Mouse (Mus musculus) naive thymus-derived CD4-positive, alpha-beta T cell, adult 2 months (primary cell): ENCODE results near the gene Myt1.
A peak's percentile ranks its signal among the peaks of the same experiment; 100 is the strongest.

ENCODE experiments used
- DNase-seq: peaks from one replicate; pipeline ENCODE4 v3.0.0-alpha.2; 2011; ENCODE audit warnings: low read depth

The Myt1 gene

DNA sequence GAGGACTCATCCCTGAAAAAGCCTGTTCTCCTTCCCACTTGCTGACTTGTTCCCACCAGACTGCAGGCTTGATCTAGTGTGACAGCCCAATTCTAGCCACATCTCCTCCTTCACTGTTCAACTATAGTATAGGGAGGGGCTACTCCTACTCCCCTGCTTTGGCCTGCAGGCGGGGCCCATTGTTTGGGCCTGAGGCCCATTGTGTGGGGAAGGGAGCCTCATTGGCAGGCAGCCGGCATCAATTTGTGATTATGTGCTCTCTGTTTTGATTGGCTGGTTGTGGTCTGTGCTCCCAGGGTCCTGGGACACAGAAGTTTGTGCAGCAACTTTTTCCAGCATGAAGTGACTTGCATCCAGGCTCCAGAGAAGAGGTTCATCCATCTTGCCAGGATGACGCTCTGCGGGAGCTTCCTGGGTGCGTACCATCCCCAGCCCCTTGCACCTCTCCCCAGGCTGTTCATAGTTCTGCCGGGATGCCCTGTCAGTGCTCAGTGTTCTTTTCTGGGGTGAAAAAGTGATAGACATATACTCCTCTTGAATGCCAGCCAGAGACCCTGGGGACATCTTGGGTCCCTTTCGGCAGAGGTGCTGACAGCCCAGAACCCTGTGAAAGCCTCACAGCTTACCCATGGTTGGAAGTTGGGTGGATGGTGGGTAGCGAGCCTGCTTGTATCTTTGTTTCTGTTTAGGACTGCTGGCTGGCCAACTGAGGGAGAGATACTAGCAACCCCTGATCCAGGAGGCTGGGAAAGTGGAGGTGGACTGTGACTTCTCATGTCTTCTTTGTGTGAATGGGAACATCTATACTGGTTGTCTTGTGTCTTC, at the start of gene Myt1:
Myt1 (plus strand) TSS at position 327 of the 825 bp plus-strand sequence.
- no peak for DNase-seq

GRCm38 (mm10) chr2:181713749-181714148, 49.4 kb upstream of the Myt1 start:
- DNase-seq: no peak

DNA sequence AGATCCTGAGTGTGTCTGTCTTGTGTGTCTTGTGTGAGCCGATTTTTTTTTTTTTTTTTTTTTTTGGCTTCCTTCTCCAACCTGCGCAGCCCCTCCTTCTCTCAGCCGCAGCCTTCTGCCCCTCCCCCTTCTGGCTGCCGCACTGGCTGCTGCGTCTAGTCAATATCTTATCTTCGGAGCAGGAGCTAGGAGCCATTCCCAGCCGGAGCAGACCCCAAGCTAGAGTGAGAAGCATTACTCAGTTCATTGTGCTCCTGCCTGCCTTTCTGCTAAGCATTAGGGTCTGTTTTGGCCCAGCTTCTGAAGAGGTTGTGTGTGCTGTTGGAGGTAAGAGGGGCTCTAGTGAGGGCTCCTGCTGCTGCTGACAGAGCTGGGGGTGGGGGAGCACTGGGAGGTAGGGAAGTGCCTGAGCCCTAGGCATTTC, 48.2 kb upstream of the Myt1 start, which contains the start of gene Oprl1:
Oprl1 (plus strand) TSS at position 114 of the 424 bp plus-strand sequence.
- DNase-seq: no peak

GRCm38 (mm10) chr2:181715382-181715781, 47.8 kb upstream of the Myt1 start:
- no peak for DNase-seq

GRCm38 (mm10) chr2:181716991-181717390, 46.1 kb upstream of the Myt1 start:
- no peak for DNase-seq

GRCm38 (mm10) chr2:181720061-181720460, 43.1 kb upstream of the Myt1 start:
- DNase-seq: no peak

- DNase-seq: no peak
Measured at GRCm38 (mm10) chr2:181721200-181721599, 41.9 kb upstream of the Myt1 start.

GRCm38 (mm10) chr2:181722213-181722612, 40.9 kb upstream of the Myt1 start:
- DNase-seq: peak; percentile 38

DNA sequence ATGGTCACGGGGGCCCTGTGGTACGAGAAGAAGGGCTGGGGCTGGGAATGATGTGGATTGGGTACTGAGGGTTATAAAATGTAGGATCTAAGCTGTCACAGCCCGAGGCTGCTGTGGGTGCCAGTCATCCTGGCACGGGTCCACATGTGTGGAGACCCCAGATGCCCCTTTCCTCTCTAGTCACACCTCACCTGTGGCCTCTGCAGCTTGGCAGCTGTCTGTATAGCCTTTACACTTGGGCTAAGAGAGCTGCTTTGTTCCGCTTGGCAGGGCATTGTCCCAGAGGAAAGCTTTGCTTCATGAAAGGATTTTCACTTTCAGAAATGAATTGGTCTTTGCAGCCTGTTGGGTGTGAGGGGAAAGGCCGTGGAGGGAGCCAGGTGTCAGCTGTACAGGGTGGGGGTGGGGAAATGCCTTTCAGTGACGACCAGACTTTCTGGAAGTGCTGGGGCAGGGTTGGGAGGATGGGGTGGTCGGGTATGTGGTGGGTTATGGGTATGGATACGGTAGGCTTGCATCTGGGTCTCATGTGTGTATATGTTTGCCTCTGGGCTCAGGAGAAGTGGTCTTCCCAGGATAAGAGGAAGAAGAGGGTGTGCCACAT, 35.4 kb upstream of the Myt1 start:
- DNase-seq: no peak

GRCm38 (mm10) chr2:181730051-181730450, 33.1 kb upstream of the Myt1 start:
- DNase-seq: peak; percentile 20

- no peak for DNase-seq
Measured at GRCm38 (mm10) chr2:181752626-181753025, 10.5 kb upstream of the Myt1 start.

GRCm38 (mm10) chr2:181758147-181758725, 4.9 kb upstream of the Myt1 start:
- no peak for DNase-seq

GRCm38 (mm10) chr2:181759041-181759440, 4.1 kb upstream of the Myt1 start:
- no peak for DNase-seq

DNA sequence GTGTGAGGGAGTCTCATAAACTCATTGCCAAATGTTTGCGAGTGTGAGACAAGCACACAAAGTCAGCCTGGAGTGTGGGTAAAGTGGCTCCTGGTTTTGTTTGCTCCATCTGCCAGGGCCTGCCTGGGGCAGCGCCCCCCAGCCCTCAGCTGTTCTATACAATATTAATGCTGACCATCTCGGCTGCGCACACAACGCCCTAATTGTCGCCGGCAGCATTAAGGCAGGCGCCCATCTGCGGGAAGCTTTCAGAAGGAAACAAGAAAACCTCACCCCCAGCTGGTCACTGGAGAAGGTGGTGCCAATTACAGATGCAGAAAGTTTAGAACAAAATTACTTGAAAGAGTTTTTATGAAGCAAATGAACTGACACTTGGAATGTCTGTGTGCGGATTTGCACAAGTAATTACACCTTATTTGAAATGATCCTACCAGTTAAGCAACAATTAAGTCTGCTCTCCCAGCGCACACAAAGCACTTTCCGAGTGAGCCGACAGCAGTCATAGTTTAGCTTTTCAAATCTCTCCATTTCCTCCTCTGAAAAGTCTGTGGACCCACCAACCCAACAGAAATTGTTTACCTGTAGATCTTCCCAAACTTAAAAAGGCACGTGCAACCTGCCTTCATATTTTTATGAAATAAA, 875 bp downstream of the Myt1 start:
- no peak for DNase-seq

GRCm38 (mm10) chr2:181764600-181764999, 1.5 kb downstream of the Myt1 start:
- DNase-seq: no peak

GRCm38 (mm10) chr2:181765251-181765650, 2.1 kb downstream of the Myt1 start:
- no peak for DNase-seq

DNA sequence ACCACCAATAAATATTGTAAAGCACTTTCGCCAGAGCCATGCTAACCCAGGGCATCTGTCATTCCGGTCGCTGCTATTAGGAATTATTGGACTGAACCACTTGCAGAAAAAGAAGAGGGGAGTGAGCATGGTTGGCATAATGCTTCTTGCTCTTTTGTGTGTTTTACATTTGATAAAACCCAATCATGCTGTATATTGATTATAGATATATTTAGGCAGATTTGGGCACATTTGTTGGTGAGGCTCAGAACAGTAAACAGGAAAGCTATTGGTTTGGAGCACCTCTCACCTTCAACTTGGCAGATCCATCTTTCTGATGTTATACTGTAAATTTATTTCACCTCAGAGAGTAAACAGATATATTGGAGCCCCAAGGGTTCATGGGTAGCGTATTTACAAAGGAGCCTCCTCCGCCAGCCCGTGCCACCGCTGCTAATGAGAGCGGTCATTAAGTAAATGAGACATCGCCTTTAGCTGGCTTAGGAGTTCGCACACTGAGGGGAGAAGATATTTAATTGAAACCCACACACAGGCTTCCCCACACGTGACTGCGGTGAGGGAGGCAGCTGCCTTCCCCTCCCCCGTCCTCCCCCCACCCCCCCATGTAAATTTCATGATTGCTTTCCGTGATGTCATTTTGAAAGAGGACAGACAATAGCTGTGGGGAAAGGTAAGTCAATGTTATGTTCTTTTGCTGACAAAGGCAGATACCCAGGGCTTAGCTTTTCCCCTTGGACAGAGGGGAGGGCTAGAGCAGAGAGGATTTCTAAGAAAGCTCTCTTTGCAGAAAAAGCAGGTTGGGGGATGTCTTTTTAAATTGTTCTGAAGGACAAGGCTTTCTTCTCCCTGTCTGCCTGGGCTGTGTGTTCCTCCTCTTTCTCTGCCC, 3.8 kb downstream of the Myt1 start:
- DNase-seq: no peak

DNA sequence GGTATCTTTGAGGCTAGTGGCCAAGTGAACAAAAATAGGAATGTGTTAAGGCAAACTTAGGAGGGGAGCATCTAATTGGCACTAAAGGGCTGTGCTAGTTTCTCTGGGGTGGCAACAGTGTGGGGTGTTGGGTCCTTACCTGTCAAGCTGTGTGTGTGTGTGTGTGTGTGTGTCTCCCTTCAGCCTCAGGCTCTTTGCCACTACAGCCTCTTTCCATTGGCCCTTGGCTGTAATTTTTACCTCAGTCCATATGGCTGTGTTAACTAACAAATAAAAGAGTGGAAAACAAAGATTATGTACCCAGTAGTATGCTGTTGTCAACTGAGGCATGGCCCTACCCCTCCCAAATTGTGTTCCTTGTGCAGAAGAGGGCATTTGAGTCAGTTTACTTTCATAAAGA, 5.3 kb downstream of the Myt1 start:
- no peak for DNase-seq

GRCm38 (mm10) chr2:181769397-181769796, 6.3 kb downstream of the Myt1 start:
- no peak for DNase-seq

DNA sequence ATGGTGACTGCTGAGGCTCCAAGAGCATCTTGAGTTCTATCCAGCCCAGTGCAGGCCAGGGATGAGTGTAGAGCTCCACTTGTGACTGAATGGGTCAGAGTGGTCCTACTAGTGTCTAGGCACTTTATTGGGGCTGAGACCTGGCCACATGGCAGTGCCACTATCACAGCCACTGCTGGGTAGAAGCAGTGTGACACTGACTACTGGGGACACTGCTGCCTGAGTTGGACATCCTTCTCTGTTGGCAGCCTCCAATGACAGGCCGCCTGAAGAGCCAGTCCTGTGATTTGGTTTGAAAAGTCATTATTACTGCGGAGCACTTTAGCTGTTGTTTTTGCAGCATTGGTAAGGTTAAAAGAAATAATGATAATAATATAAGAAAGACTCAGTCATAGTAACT, 10.1 kb downstream of the Myt1 start:
- no peak for DNase-seq

- no peak for DNase-seq
Measured at GRCm38 (mm10) chr2:181775786-181776185, 12.7 kb downstream of the Myt1 start.

DNA sequence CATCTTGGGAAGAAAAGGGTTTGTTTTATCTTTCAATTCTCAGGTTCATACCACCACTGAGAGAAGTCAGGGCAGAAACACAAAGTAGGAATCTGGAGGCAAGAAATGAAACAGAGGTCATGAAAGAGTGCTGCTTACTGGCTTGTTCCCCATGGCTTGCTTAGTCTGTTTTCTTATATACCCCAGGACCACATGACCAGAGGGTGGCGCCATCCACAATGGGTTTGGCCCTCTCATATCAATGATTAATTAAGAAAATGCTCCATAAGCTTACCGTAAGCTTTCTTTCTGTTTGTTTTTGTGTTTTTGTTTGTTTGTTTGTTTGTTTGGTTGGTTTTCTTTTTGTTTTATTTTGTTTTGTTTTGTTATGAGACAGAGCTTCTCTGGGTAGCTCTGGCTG, 14.6 kb downstream of the Myt1 start:
- peak; percentile 13 for DNase-seq
